Mouse (Mus musculus) layer of hippocampus, postnatal 25 days (tissue): ENCODE results near the gene Ecm2. TPM values are rescaled to one million over a fixed set of nuclear protein-coding genes. Genes with fewer than 3 reads are reported as not detected.

ENCODE experiments used
- total RNA-seq, 2 experiments: library from RNA; stranded (reverse); gene quantifications; 2 replicates each; pipeline ENCODE4 v1.2.3; 2021

The Ecm2 gene
- total RNA-seq, 2 experiments from 2014 or later: 4.7 to 5.3 TPM

Other genes with a start within 250 kb of the Ecm2 start
- gene Fgd3, start 184.5 kb upstream of the Ecm2 start, total RNA-seq: 1 to 10 TPM; 6.2 to 7.7 TPM
- gene Bicd2, start 163.2 kb upstream of the Ecm2 start, total RNA-seq: 10 to 100 TPM; 47.1 to 53.5 TPM
- 10 to 100 TPM; 29.8 to 31.1 TPM for gene Ippk, start 83.6 kb upstream of the Ecm2 start, total RNA-seq
- 1 to 10 TPM in 1 of 2 experiments, under 1 TPM in 1; 0.85 to 1.9 TPM for gene Tes3-ps, start 11.5 kb upstream of the Ecm2 start, total RNA-seq
- 1 to 10 TPM; 1.4 to 1.6 TPM for gene Aspn, start 39.6 kb downstream of the Ecm2 start, total RNA-seq
- under 1 TPM in 1 of 2 experiments, not detected in 1; 0.57 TPM for gene Omd, start 77.7 kb downstream of the Ecm2 start, total RNA-seq
- gene Ogn, start 103.2 kb downstream of the Ecm2 start, total RNA-seq: 1 to 10 TPM; 2.5 to 2.9 TPM
- gene Cenpp, start 148.0 kb downstream of the Ecm2 start, total RNA-seq: 1 to 10 TPM; 1.2 to 2.1 TPM
- gene Nol8, start 148.3 kb downstream of the Ecm2 start, total RNA-seq: 10 to 100 TPM; 29.3 to 30.7 TPM
- gene Iars, start 177.3 kb downstream of the Ecm2 start, total RNA-seq: 10 to 100 TPM; 68.7 to 69.9 TPM